Mouse (Mus musculus) layer of hippocampus, adult 2 months (tissue): ENCODE data around the gene Apol6. TPM values are rescaled to one million over a fixed set of nuclear protein-coding genes. Genes with fewer than 3 reads are reported as not detected.
A peak's percentile ranks its signal among the peaks of the same experiment; 100 is the strongest.

ENCODE experiments used
- DNase-seq, 2 experiments: peaks; one replicate each; pipeline ENCODE4 v3.0.0; 2022; ENCODE audit warnings: low spot score in 2 of 2
- H3K27ac ChIP-seq: fragments of 200-600 bp; 2 replicates; pipeline ENCODE4 v1.8.1; 2022
- H3K4me3 ChIP-seq: fragments of 200-600 bp; 2 replicates; pipeline ENCODE4 v1.8.1; 2022; ENCODE audit warnings: mild to moderate bottlenecking
- CTCF ChIP-seq: fragments of 200-600 bp; conservative IDR thresholded peaks from 2 replicates; pipeline ENCODE4 v1.8.1; 2022; ENCODE audit warnings: antibody characterized with exemption, mild to moderate bottlenecking, moderate library complexity
- total RNA-seq, 2 experiments: library from RNA; stranded (reverse); gene quantifications; 2 replicates each; pipeline ENCODE4 v1.2.3; 2021

Apol6 gene
- total RNA-seq, 2 experiments from 2014 or later, result not detected

DNA sequence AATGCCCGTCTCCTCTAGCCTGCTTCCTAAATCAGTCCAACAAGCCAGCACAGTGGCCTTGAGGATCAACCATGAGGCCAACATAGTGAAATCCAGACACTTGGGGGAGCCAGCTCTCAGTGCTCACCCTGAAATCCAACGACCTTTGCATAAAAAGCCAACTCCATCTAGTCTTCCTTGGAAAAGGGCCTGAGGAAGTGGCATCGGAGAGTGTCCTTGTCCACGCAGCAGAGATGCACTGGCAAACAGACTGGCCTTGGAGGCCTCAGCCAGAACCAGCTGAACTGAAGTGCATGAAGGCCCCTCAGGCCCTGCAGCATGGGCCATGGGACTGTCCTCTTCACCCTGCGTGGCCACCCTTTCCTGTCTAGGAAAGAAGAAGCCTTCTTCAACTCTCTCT, 36.9 kb downstream of the Apol6 start:
- TF ChIP-seq CTCF, result peak; percentile 19
- DNase-seq, result no peak
- Histone ChIP-seq H3K27ac (peak overlapping the region; percentile 81), H3K4me3 (no peak overlapping the region)

DNA sequence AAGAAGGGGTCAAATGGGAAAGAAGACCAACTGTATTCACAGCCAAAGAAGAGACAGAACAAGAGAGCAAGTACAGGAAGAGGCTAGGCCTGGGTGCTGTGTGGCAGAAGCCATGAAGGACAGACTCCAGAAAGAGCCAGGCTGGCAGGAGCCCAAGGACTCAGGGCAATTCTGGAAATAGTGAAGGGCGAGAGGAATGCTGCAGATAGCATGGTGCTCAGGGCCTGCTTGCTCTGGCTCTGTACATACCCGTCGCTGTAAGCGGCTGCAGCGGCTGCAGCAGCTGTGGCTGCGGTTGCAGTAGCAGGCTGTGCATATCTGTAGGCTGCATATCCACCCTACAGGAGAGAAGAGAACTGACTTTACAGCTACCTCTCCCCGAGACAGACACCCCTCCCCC, 41.3 kb downstream of the Apol6 start:
- DNase-seq, result no peak
- Histone ChIP-seq H3K27ac (peak overlapping the region; percentile 29; the same call in 1 of the 2 replicates), H3K4me3 (no peak overlapping the region)
- no peak for TF ChIP-seq CTCF

DNA sequence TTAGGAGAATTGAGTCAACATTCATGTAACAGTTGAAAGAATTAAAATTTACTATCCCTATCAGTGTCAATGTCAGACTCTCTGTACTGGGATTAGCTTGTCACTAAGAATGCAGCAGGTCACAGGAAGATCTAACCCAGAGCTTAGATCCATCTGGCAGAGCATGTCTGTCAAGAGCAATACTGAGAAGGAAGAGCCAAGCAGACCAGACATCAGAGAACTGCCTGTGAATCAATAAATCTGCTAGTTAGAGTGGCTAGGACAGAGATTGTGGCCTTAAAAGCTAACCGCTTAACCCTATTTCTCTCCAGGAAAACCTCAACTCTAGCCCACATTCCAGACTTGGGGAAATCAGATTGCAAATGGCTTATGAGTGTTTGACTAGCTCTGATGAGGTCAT, 42.0 kb downstream of the Apol6 start:
- H3K4me3 ChIP-seq, result no peak overlapping the region
- TF ChIP-seq CTCF, result no peak
- H3K27ac ChIP-seq, result no peak overlapping the region
- DNase-seq, result no peak

DNA sequence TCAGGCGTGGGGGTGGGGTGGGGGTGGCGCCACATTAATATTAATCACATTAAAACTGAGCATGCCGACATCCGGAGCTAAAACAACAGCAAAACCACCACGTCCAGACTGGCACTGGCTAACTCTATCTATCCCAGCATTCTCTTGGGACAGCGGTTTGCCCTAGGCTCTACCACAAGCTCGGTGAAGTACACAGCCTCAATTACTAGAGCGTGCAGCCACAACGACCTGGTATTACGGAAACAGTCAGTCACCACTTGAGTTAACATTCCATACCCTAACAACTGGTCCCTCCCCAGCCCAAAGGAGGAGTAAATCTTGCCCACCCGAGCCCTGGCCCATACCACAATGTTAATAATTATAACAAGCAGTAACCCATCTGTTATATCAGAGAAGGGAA, 44.7 kb downstream of the Apol6 start:
- no peak for DNase-seq
- H3K4me3 ChIP-seq, result no peak overlapping the region
- TF ChIP-seq CTCF, result no peak
- H3K27ac ChIP-seq, result peak overlapping the region; percentile 66

DNA sequence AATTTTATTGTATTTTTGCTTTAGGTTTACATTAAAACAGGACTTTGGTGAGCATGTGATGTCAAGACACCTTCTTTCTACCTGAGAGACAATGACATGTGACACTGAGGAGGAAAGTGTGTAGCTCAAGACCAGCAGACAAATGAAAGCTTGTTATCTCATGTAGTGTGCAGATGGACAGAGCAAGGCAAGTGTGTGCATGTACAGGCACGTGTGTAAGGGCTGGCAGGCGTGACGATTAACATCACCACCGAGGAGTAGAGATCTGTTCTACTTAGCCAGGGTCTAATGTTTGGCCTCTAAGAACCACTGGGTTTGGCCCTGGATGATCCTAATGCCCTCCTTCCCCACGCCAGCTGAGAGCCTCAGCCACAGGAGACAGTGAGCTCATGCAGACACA, 46.0 kb downstream of the Apol6 start:
- Histone ChIP-seq H3K27ac (peak overlapping the region; percentile 66), H3K4me3 (no peak overlapping the region)
- no peak for DNase-seq
- TF ChIP-seq CTCF, result no peak

DNA sequence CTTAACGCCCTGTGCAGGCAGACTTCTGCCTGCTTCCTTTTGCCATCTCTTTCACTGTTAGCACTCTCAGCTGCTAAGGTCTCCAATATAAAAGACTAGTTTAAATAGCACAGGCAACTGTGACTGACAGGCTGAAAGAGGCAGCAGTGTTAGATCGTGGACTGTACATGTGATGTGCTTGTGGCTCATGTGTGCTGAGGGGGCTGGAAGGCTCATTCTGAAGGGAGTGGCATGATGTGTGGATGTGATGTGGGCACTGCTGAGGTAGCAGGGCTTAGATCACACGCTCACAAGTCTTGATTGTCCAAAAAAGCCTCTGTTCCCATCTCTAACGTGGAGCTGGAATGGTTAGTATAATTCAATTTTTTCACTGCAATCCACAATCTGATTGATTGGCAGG, 46.9 kb downstream of the Apol6 start:
- no peak for DNase-seq
- Histone ChIP-seq H3K27ac (peak overlapping the region; percentile 66; the same call in 1 of the 2 replicates), H3K4me3 (no peak overlapping the region)
- TF ChIP-seq CTCF, result no peak

DNA sequence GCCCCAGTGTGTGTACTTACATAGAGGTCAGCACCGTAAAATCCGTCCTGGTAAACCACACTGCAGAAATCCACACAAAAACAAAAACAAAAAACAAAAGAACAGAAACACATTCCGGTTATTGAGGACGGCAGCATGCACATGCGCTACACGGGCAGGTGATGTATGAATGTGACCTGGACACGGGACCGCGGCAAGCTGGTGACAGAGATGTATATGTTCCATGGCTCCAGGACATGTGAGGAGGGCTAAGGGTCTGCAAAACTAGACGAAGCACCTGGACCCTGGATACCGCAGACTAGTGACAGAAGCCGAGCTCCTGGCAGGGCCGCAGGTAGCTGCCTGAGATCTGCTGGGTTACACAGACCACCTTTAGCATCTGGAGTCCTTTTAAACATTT, 49.9 kb downstream of the Apol6 start:
- no peak for DNase-seq
- no peak overlapping the region for H3K4me3 ChIP-seq
- no peak for TF ChIP-seq CTCF
- H3K27ac ChIP-seq, result no peak overlapping the region

DNA sequence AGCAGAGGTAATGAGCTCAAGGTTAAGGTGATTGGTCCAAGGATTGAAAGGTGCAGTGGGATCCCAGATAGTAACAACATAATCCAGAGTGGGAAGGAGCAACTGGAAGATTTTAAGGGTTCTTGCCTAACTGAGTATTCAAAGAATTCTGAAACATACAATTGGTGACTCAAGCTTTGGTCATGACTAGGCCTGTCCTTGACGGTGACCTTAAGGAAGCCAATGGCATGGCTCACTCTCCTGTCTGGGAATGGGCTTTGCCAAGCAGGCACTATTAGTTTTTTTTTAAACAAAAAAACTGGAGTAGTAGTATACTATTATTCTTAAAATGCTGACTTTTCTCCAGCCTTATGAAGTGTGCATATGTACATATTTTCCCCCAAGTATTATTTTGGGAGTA, 50.7 kb downstream of the Apol6 start:
- no peak overlapping the region for H3K27ac ChIP-seq
- TF ChIP-seq CTCF, result no peak
- H3K4me3 ChIP-seq, result no peak overlapping the region
- DNase-seq, result no peak

DNA sequence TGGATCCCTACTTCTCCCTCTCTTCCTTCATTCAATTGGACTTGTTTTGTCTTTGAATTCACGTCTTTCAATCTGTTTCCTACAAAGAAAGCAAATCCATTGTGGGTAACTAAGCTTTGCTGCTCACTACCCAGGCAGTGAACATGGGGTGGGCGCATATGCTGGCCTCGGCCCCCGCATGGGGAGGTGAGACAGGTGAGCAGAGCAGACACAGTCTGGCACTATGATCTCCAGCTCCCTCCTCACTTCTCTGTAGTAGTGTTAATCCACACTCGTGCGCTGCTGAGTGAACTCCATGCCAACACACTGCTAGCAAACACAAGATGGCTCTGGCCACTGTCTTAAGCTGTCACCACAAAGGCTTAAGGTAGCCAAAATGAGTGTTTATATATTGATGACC, 52.8 kb downstream of the Apol6 start:
- DNase-seq, result no peak
- H3K27ac ChIP-seq, result peak overlapping the region; percentile 49
- H3K4me3 ChIP-seq, result no peak overlapping the region
- TF ChIP-seq CTCF, result no peak

DNA sequence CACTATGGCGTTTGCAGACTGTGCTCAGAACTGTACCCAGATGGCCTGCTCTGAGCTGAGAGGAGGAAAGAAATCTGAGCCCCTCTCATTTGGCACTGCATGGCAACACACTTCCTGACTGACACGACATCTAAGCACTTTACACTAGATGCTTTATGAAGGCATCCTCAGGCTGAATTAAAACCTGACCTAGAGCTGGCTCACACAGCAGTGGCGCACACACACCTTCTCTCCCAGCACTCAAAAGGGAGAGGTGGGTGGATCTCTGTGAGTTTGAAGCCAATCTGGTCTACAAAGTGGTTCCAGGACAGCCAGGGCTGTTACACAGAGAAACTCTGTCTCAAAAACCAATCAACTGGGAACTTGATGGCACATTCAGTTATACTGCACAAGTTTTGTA, 55.2 kb downstream of the Apol6 start:
- peak overlapping the region; percentile 75 for H3K27ac ChIP-seq
- TF ChIP-seq CTCF, result no peak
- DNase-seq, result no peak
- no peak overlapping the region for H3K4me3 ChIP-seq

DNA sequence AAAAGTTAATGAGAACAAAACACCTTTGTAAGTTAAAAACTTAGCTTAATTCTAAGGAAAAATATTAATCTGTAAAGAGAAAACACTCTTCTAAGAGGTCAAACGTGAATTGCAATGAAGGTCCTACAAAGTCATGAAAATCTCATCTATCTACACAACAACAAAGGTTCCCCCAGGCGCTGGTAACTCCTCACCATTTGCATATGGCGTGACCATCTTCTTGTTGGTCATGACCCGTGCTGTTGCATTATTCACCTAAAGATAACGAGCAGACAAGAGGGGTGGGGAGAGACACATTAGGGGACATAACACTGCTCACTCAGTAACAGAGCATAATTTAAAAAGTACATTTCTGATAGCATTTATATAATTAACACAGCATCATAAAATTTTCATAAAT, 58.2 kb downstream of the Apol6 start:
- no peak for DNase-seq
- no peak overlapping the region for H3K4me3 ChIP-seq
- no peak for TF ChIP-seq CTCF
- H3K27ac ChIP-seq, result peak overlapping the region; percentile 23; the same call in 1 of the 2 replicates

DNA sequence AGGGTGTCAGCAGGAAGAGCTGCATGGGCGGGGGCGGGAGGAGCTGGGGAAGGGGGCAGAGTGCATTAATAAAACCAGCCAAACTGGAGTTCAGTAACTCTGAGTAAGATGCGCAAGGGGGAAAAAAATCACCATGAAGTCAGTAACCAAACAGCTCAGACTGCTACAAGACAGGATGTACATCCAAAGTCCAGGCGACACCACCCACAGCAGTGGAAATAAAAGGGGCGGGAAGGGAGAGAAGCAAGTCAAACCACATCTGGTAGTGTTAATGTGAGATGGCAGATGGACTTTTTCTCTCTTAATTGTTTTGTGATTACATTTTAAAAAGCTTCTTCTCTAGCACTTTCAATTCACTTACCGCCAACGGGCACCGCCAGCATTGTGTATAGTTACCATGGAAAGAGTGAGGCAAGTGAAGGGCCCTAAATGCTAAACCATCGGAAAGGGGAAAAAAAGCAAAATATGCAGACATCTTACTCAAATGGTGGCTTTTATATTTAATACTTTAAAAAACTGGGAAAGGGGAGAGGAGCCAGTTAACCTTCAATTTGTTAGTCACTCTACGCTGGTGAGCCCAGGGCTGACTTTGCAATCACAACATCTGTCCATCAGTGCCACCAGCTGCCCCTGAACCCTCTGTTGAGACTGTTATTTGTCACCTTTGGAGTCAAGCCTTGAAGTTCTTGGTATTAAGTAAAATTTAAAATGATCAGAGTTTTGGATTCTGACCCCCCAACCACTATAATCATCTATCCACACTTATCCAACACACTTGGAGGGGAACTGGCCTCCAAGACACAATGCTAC, 60.0 kb downstream of the Apol6 start:
- DNase-seq, result no peak
- H3K4me3 ChIP-seq, result no peak overlapping the region
- H3K27ac ChIP-seq, result peak overlapping the region; percentile 59
- TF ChIP-seq CTCF, result no peak

DNA sequence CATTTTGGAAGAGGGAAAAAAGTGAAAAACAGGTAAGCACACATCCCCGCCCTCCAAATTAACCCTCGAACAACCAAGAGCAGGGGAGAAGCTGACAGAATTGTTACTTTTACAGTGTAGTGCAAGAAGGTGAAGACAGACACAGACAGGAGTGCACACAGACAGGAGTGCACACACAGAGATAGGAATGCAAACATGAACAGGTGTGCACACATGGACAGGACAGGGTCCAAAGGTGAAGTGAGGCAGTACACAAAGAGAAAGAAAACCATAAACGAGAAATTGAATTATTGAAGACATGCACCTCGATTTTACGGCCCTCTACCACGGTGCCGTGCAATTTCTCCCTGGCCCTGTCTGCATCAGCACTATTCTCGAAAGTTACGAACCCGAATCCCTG, 60.7 kb downstream of the Apol6 start:
- TF ChIP-seq CTCF, result no peak
- H3K27ac ChIP-seq, result peak overlapping the region; percentile 59
- no peak overlapping the region for H3K4me3 ChIP-seq
- no peak for DNase-seq

Other genes starting within 250 kb of the Apol6 start
- gene Zfp251, start 173.3 kb upstream of the Apol6 start, total RNA-seq, result 10 to 100 TPM; 51.3 to 54.0 TPM
- gene Zfp7, start 165.5 kb upstream of the Apol6 start, total RNA-seq, result 1 to 10 TPM; 5.9 to 6.8 TPM
- gene Gm49527, start 165.4 kb upstream of the Apol6 start, total RNA-seq, result not detected
- 1 to 10 TPM; 5.4 to 6.3 TPM for gene Zfp647, start 119.3 kb upstream of the Apol6 start, total RNA-seq
- gene 1110038F14Rik, start 96.2 kb upstream of the Apol6 start, total RNA-seq, result 10 to 100 TPM; 30.1 to 33.6 TPM
- under 1 TPM in 1 of 2 experiments, not detected in 1; 0.49 TPM for gene Mb, start 5.9 kb downstream of the Apol6 start, total RNA-seq